Mouse (Mus musculus): ENCODE results near the gene Rassf7. TPM values are rescaled to one million over a fixed set of nuclear protein-coding genes. Genes with fewer than 3 reads are reported as not detected.
A peak's percentile ranks its signal among the peaks of the same experiment; 100 is the strongest.

Gene Rassf7
- polyA plus RNA-seq, 1 experiment from 2014 or later, result 47.4 TPM

DNA sequence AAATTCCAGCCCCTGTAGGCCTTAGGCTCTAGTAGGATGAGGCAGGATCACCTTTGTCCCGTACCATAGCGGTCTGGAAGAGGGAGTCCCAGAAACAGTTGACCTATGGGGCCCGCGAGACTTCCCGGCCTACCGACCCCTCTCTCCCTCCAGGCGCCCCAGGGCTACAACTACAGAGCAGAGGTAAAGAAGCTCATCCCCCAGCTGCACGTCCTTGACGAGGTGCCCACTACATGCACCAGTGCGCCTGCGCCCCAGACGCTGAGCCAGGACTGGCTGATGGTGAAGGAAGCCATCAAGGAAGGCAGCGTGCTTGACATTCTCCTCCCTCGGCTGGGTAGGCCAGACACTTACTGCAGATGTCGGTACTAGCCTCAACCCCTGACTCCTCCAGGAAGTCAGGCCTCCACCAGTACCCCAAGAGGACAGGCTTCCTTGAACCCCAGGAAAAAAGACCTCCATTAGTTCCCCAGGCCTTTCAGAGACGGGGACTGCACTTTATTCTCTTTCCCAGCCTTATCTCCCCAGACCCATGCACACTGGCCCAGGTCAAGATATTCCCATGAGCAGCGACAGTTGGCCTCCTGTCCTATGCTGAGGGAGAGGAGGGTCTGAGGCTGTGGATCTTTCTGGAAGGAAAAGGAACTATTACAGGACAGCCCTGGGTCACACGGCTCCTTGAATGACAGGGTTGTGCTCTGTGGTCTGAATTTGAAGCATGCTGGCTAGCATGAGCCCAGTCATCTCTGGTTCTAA is 9.3 kb upstream of the Rassf7 start:
- no peaks in the 10 kb centered on the region for H3K36me3 ChIP-seq (ENCODE audit: control insufficient read depth, insufficient read depth, low read length)
- no peak overlapping the region for H3K9ac ChIP-seq (ENCODE audit: low read length)
- no peak overlapping the region for H3K4me3 ChIP-seq (ENCODE audit: low read depth, low read length)
- H3K27ac ChIP-seq (ENCODE audit: low read depth, low read length), result no peak overlapping the region
- DNase-seq (ENCODE audit: low spot score), result no peak
- no peaks in the 10 kb centered on the region for H3K4me1 ChIP-seq (replicated peaks; ENCODE audit: control insufficient read depth, insufficient read depth, low read length)
- H3K27me3 ChIP-seq (ENCODE audit: control insufficient read depth, insufficient read depth, low read length), result no peaks in the 10 kb centered on the region
- no peak overlapping the region for H3K4me2 ChIP-seq (ENCODE audit: low read depth, low read length, severe bottlenecking)
- H3K9me3 ChIP-seq (ENCODE audit: control insufficient read depth, low read length), result no peaks in the 10 kb centered on the region
- no peak for ATAC-seq (replicated peaks; ENCODE audit: low FRiP score)
- 91% methylated on average over 18 of the region's 18 CpGs for WGBS

DNA sequence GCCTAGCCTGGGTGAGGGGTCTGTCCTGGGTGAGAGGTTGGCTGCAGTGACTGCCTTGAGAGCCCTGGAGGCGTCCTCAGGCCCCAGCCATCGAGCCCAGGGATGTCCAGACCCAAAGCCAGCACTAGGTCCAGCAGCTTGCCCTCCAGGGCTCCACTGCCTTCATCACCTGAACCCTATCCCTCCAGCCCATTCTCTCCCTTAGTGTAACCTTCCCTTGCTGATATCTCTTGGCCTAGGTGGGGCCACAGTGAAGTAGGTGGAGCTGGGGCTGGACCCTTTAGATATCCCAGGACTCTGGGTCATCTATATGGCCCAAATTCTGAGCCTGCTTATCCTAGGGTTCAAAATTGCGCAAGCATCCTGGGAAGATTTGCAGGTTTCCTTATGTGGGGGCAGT is 6.1 kb upstream of the Rassf7 start:
- Histone ChIP-seq H3K27ac (ENCODE audit: low read depth, low read length) (no peak overlapping the region), H3K4me3 (ENCODE audit: low read depth, low read length) (no peak overlapping the region), H3K36me3 (ENCODE audit: control insufficient read depth, insufficient read depth, low read length) (no peaks in the 10 kb centered on the region), H3K9me3 (ENCODE audit: control insufficient read depth, low read length) (no peaks in the 10 kb centered on the region), H3K27me3 (ENCODE audit: control insufficient read depth, insufficient read depth, low read length) (no peaks in the 10 kb centered on the region), H3K9ac (ENCODE audit: low read length) (no peak overlapping the region), H3K4me2 (ENCODE audit: low read depth, low read length, severe bottlenecking) (no peak overlapping the region), H3K4me1 (replicated peaks; ENCODE audit: control insufficient read depth, insufficient read depth, low read length) (peaks cover 4% of the 10 kb centered on the region; the same call in 1 of the 2 replicates)
- no peak for ATAC-seq (replicated peaks; ENCODE audit: low FRiP score)
- 73% methylated on average over 3 of the region's 3 CpGs for WGBS
- no peak for DNase-seq (ENCODE audit: low spot score)

DNA sequence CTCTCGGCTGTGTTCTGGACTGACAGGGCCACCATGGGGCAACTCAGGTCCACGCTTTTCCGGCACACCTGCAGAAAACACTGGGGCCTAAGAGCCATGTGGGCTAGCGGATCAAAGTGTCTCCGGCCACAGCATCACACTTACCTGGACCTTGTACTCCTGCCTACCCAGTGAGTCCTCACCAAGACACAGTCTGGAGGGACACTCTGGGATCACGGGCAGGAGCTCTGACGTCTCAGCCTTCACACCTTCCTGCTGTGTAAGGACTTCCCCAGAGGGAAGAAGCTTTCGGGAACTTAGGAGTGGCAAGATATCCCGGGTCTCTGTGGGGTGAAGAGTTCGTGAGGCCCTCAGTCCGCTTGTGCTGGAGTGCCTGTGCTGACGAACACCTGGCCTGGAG is 5.5 kb upstream of the Rassf7 start:
- ATAC-seq (replicated peaks; ENCODE audit: low FRiP score), result no peak
- no peak for DNase-seq (ENCODE audit: low spot score)
- H3K4me2 ChIP-seq (ENCODE audit: low read depth, low read length, severe bottlenecking), result no peak overlapping the region

DNA sequence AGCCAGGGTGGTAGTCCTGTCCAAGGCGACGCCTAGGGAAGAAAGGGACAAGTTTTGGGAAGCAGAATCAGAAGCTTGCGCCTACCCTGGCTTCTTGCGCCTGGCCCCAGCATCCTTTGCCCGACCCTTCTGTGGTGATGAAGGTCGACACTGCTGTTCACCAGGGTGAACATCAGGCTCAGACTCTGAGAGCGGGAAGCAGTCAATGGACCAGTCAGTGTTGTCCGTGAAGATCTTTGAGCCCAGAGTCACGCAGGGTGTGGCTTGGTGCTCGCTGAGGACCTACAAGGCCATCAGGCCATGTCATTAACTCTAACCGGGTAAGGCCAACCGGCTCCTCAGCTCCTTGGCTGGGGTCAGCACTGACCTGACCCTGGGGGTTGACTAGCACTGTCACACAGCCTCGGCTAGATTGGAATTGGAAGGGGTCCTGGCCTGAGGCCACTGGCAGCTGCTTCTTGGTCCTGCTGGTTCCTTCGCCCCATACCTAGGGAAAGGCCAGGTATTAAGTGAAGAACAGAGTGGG is 5.0 kb upstream of the Rassf7 start:
- Histone ChIP-seq H3K4me3 (ENCODE audit: low read depth, low read length) (no peak overlapping the region), H3K9me3 (ENCODE audit: control insufficient read depth, low read length) (no peaks in the 10 kb centered on the region), H3K36me3 (ENCODE audit: control insufficient read depth, insufficient read depth, low read length) (no peaks in the 10 kb centered on the region), H3K27me3 (ENCODE audit: control insufficient read depth, insufficient read depth, low read length) (no peaks in the 10 kb centered on the region), H3K9ac (ENCODE audit: low read length) (no peak overlapping the region), H3K4me2 (ENCODE audit: low read depth, low read length, severe bottlenecking) (no peak overlapping the region), H3K27ac (ENCODE audit: low read depth, low read length) (no peak overlapping the region), H3K4me1 (replicated peaks; ENCODE audit: control insufficient read depth, insufficient read depth, low read length) (peaks cover 8% of the 10 kb centered on the region; the same call in 1 of the 2 replicates)
- ATAC-seq (replicated peaks; ENCODE audit: low FRiP score) (no peak), DNase-seq (ENCODE audit: low spot score) (no peak)
- 93% methylated on average over 14 of the region's 14 CpGs for WGBS

More for the DNA sequence above, 5.5 kb upstream of the Rassf7 start:
- peaks cover 8% of the 10 kb centered on the region; the same call in 1 of the 2 replicates for H3K4me1 ChIP-seq (replicated peaks; ENCODE audit: control insufficient read depth, insufficient read depth, low read length)
- no peaks in the 10 kb centered on the region for H3K9me3 ChIP-seq (ENCODE audit: control insufficient read depth, low read length)
- WGBS, result 90% methylated on average over 12 of the region's 12 CpGs
- no peak overlapping the region for H3K4me3 ChIP-seq (ENCODE audit: low read depth, low read length)
- no peak overlapping the region for H3K9ac ChIP-seq (ENCODE audit: low read length)
- no peak overlapping the region for H3K27ac ChIP-seq (ENCODE audit: low read depth, low read length)
- no peaks in the 10 kb centered on the region for H3K36me3 ChIP-seq (ENCODE audit: control insufficient read depth, insufficient read depth, low read length)
- H3K27me3 ChIP-seq (ENCODE audit: control insufficient read depth, insufficient read depth, low read length), result no peaks in the 10 kb centered on the region

DNA sequence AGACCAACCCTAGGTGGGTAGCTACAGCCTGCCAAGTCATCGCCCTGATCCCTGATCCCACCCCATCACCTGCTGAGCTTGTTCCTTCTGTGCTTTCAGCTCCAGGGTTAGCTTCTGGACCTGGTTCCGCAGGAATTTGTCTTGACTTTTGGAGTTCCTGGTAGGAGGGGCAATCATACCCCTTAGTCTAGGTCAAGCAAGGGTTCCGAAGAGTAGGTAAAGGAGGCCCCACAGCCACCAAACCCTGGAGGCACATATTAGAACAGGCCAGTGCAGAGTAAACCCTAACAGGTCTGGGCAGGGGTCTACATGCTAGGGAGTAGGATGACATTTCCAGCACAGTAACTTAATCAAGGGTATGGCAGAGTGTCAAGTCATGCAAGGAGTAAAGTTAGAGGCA is 2.5 kb upstream of the Rassf7 start:
- DNase-seq (ENCODE audit: low spot score) (peak; percentile 43), ATAC-seq (replicated peaks; ENCODE audit: low FRiP score) (no peak)
- no peaks in the 10 kb centered on the region for H3K9me3 ChIP-seq (ENCODE audit: control insufficient read depth, low read length)
- H3K27me3 ChIP-seq (ENCODE audit: control insufficient read depth, insufficient read depth, low read length), result no peaks in the 10 kb centered on the region
- 80% methylated on average over 3 of the region's 3 CpGs for WGBS
- H3K4me2 ChIP-seq (ENCODE audit: low read depth, low read length, severe bottlenecking), result no peak overlapping the region
- H3K4me1 ChIP-seq (replicated peaks; ENCODE audit: control insufficient read depth, insufficient read depth, low read length), result peaks cover 17% of the 10 kb centered on the region
- no peak overlapping the region for H3K27ac ChIP-seq (ENCODE audit: low read depth, low read length)
- no peak overlapping the region for H3K9ac ChIP-seq (ENCODE audit: low read length)
- H3K4me3 ChIP-seq (ENCODE audit: low read depth, low read length), result no peak overlapping the region
- no peaks in the 10 kb centered on the region for H3K36me3 ChIP-seq (ENCODE audit: control insufficient read depth, insufficient read depth, low read length)

DNA sequence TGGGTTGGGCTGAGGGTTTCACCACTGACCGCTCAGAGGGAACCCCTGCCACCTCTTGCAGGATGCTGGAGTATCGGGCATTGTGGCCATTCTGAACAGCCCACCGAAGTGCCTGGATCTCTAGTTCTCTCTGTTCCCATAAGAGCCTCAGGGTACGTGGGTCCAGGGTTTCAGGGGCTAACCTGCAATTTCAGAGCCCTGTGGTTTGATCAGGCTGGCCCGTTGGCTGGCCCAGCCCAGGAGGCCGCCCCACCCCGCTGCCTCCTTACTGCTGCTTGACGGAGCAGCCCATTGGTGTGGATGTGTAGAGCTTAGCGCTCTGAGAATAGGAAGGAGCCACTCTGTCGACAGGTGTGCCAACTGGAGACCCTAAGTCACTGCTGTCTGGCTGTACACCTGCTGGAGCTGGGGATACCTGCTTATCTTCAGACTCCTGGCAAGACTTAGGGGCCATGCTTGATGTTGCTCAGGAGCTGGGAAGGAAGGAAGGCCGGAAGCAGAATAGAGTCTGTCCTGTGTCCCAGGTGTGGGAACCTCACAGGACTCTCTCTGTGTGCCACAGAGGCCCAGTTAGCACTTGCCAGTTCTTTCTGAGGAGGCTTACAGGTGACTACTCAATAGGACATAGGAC is 1.9 kb upstream of the Rassf7 start, which contains the start of gene Lmntd2:
Gene Lmntd2, minus strand, starts transcription at position 476 of the 631 bp plus-strand sequence.
- Histone ChIP-seq H3K36me3 (ENCODE audit: control insufficient read depth, insufficient read depth, low read length) (no peaks in the 10 kb centered on the region), H3K9ac (ENCODE audit: low read length) (peak within 1 kb of the TSS; percentile 78), H3K9me3 (ENCODE audit: control insufficient read depth, low read length) (no peaks in the 10 kb centered on the region), H3K4me2 (ENCODE audit: low read depth, low read length, severe bottlenecking) (peak within 1 kb of the TSS; percentile 73), H3K4me3 (ENCODE audit: low read depth, low read length) (peak within 1 kb of the TSS; percentile 63), H3K27me3 (ENCODE audit: control insufficient read depth, insufficient read depth, low read length) (no peaks in the 10 kb centered on the region), H3K4me1 (replicated peaks; ENCODE audit: control insufficient read depth, insufficient read depth, low read length) (peaks cover 17% of the 10 kb centered on the region), H3K27ac (ENCODE audit: low read depth, low read length) (peak within 1 kb of the TSS; percentile 96)
- DNase-seq (ENCODE audit: low spot score) (peak; percentile 40), ATAC-seq (replicated peaks; ENCODE audit: low FRiP score) (no peak)
- WGBS, result 93% methylated on average over 11 of the region's 11 CpGs

DNA sequence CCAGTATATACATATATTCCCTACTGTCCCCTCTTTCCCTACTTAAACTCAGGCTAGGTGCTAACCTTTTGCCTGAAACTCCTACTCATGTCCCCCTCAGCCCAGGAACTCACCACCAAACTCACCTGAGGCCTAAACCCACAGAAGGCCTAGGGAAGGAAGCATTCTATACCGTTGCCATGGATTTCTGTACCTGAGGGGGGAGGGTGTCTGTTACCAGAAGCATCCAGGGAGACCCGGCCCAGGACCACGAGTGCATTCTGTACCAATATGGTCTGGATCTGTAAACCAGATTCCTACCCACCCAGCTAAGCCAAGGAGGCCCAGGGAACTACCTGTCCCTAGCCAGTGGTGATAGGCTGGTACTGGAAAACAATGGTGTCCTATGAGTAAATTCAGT is 1.4 kb upstream of the Rassf7 start:
- WGBS, result 85% methylated on average over 3 of the region's 3 CpGs
- no peak for ATAC-seq (replicated peaks; ENCODE audit: low FRiP score)

DNA sequence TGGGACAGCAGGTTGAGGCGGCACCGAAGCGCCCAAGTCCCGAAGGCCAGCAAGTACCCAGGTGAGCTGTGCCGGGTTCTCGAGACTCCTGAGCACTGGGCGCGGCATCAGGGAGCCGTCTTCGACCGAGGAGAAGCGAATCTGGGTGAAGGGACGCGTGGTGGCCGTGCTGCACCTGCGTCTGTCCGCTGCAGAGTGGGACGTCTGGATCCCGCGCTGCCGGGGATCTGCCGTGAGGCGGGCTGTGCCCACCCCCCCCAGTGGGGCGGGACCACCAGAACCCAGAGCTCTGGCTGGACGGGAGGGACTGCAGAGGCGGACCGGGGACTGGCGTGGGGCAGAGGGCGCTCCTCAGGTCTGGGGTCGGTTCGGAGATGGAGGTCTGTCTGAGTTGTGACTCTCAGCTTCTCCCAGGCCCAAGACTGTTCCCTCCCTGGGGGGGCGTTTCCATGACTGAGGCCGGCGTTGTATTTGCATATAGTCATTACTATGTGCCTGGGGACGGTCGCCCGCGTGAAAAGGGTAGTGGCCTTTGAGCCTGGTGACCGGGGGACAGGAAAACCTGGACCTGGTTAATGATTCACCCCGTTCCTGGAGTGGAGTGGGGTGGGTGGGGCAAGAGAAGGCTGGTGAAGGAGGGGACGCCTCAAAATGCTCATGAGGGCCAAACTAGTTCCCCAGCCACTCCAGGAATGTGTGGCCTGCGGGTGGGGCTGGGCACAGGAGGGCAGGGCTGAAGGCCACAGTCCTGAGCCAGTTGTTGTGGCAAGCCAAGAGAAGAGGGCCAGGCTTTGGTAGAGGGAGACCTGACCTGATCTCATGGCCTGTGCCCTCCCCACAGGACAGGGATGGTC is 447 bp downstream of the Rassf7 start:
- DNase-seq (ENCODE audit: low spot score) (peak; percentile 84), ATAC-seq (replicated peaks; ENCODE audit: low FRiP score) (peak; percentile 68)
- Histone ChIP-seq H3K4me3 (ENCODE audit: low read depth, low read length) (peak overlapping the region; percentile 63), H3K27me3 (ENCODE audit: control insufficient read depth, insufficient read depth, low read length) (no peaks in the 10 kb centered on the region), H3K4me1 (replicated peaks; ENCODE audit: control insufficient read depth, insufficient read depth, low read length) (peaks cover 18% of the 10 kb centered on the region), H3K27ac (ENCODE audit: low read depth, low read length) (peak overlapping the region; percentile 70), H3K4me2 (ENCODE audit: low read depth, low read length, severe bottlenecking) (peak overlapping the region; percentile 73), H3K9ac (ENCODE audit: low read length) (peak overlapping the region; percentile 72), H3K9me3 (ENCODE audit: control insufficient read depth, low read length) (no peaks in the 10 kb centered on the region), H3K36me3 (ENCODE audit: control insufficient read depth, insufficient read depth, low read length) (no peaks in the 10 kb centered on the region)
- WGBS, result under 1% methylated on average over 42 of the region's 42 CpGs

More for the DNA sequence above, 1.4 kb upstream of the Rassf7 start:
- Histone ChIP-seq H3K4me2 (ENCODE audit: low read depth, low read length, severe bottlenecking) (no peak overlapping the region), H3K9ac (ENCODE audit: low read length) (no peak overlapping the region), H3K4me3 (ENCODE audit: low read depth, low read length) (no peak overlapping the region), H3K36me3 (ENCODE audit: control insufficient read depth, insufficient read depth, low read length) (no peaks in the 10 kb centered on the region), H3K9me3 (ENCODE audit: control insufficient read depth, low read length) (no peaks in the 10 kb centered on the region), H3K4me1 (replicated peaks; ENCODE audit: control insufficient read depth, insufficient read depth, low read length) (peaks cover 17% of the 10 kb centered on the region), H3K27ac (ENCODE audit: low read depth, low read length) (0 out of 2 replicates have a peak overlapping the region, but pooled peaks have one; percentile 96), H3K27me3 (ENCODE audit: control insufficient read depth, insufficient read depth, low read length) (no peaks in the 10 kb centered on the region)
- DNase-seq (ENCODE audit: low spot score), result peak; percentile 52
